In the genomic region with DNA sequence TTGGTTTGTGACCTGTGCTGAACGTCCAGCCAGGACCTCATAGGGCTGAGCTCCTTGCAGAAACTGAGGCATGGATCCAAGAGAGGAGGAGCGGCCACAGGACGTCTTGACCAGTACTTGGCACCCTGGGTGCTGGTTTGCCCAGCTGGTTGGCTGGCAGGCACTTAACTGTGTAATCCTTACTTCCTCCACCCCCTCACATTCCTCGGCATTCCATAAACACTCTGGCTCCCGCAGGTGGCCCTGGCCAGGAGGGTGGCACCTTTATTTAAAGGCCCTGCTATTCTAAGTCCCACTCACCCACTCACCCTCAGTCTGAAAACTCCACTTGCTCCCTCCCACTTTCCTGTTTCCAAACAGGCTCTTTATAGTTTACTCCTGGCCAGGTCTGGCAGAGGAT, we compare ENCODE assay signal across 10 mouse cellular contexts.
A peak's percentile ranks its signal among the peaks of the same experiment; 100 is the strongest.
DNase-seq lines count a peak whose midpoint lies in the region.
"Had no signal": no experiment of that assay in that cellular context is flagged by ENCODE, and none has a peak within 500 bp of the region (broad histone marks: within the 10 kb centered on the region; RNA-seq: fewer than 3 reads in every experiment).

No protein-coding gene starts in this region.

- DNase-seq in ovary, adult 18-20 months (ENCODE audit: low spot score), result peak; percentile 43
- DNase-seq in ovary, postnatal 10 days (ENCODE audit: low spot score), result no peak
- peak; percentile 95 for DNase-seq in fat pad, adult 2 months (ENCODE audit: extremely low read depth, low read depth, low spot score)
- DNase-seq in kidney, postnatal 4 days, result peak; percentile 14 to 48
- peak; percentile 60 for DNase-seq in skeletal muscle tissue, adult 2 months (ENCODE audit: low read depth, low spot score)
- no peak for DNase-seq in heart, adult 11 months
- DNase-seq in thymus, postnatal 4 days, result no peak
- DNase-seq: heart, postnatal 10 days; right cerebral cortex, postnatal 4 days; thymus, adult 2 months had no signal

Comparison
In these comparisons a context has a peak if more than half of its experiments do, and no peak if none do; other contexts are left out.
1. DNase-seq: peak in ovary, adult 18-20 months (single experiment), fat pad, adult 2 months (single experiment), kidney, postnatal 4 days (2 of 2) and skeletal muscle tissue, adult 2 months (single experiment); none in ovary, postnatal 10 days (single experiment), heart, adult 11 months (single experiment) and thymus, postnatal 4 days (single experiment).